9 mouse cellular contexts compared by ENCODE assay signal in genomic region chr7:144627606-144628333, GRCm38 (mm10). TPM values are rescaled to one million over a fixed set of nuclear protein-coding genes. Genes with fewer than 3 reads are reported as not detected.
DNase-seq lines count a peak whose midpoint lies in the region; ATAC-seq and TF ChIP-seq lines count a peak whose summit lies in the region.
"Had no signal": no experiment of that assay in that cellular context is flagged by ENCODE, and none has a peak within 500 bp of the region (broad histone marks: within the 10 kb centered on the region; RNA-seq: fewer than 3 reads in every experiment).

No protein-coding gene starts in this region.

- peak; percentile 62; the same call in 1 of the 2 replicates for ATAC-seq in embryonic facial prominence, embryonic 12.5 days (ENCODE audit: insufficient number of reproducible peaks, insufficient read depth, low FRiP score, low TSS enrichment)
- ATAC-seq in hindbrain, embryonic 12.5 days (ENCODE audit: low FRiP score) = peak; percentile 78
- peak; percentile 66 for ATAC-seq in midbrain, postnatal 0 days (ENCODE audit: low FRiP score)
- no peak for ATAC-seq in megakaryocyte, adult 5-6 weeks (ENCODE audit: poor library complexity, severe bottlenecking)

- no peaks in the 10 kb centered on the region for H3K27me3 ChIP-seq in embryonic facial prominence, embryonic 12.5 days
- peaks cover 31% of the 10 kb centered on the region for H3K27me3 ChIP-seq in hindbrain, embryonic 12.5 days
- H3K27me3 ChIP-seq in midbrain, postnatal 0 days (ENCODE audit: insufficient read depth, low read length) = no peaks in the 10 kb centered on the region

- DNase-seq in ES-E14 (ENCODE audit: low read depth, low spot score) (no peak), MN1 (ENCODE audit: low spot score) (no peak)
- DNase-seq in midbrain, postnatal 0 days (ENCODE audit: low spot score) = no peak
- DNase-seq in gastrocnemius, postnatal 14 days = no peak
- DNase-seq in left cerebral cortex, postnatal 14 days (ENCODE audit: low spot score in 2 of 2) = no peak
- DNase-seq: kidney, postnatal 14 days had no signal

- intact Hi-C loops in gastrocnemius, postnatal 14 days (cut with DNase I; ENCODE audit: low total_unique reads) = no loop called here
- intact Hi-C loops in left cerebral cortex, postnatal 14 days (cut with DNase I) = no loop called here

- in situ Hi-C loops in ES-E14 (cut with MboI; ENCODE audit: low sequenced_read_pairs in 2 of 2, unreplicated experiment in 2 of 2) = no loop called here

- TF ChIP-seq CTCF in midbrain, postnatal 0 days (IDR thresholded peaks at IDR 0.05) = no peak

- H3K9ac ChIP-seq in ES-E14 (ENCODE audit: insufficient read depth, low read depth, low read length, poor library complexity, severe bottlenecking) = no peak overlapping the region
- no peak overlapping the region for H3K9ac ChIP-seq in embryonic facial prominence, embryonic 12.5 days
- H3K9ac ChIP-seq in hindbrain, embryonic 12.5 days = no peak overlapping the region
- H3K9ac ChIP-seq in midbrain, postnatal 0 days (replicated peaks; ENCODE audit: low read length, poor library complexity, severe bottlenecking) = no peak overlapping the region

- no peak overlapping the region for H3K4me2 ChIP-seq in embryonic facial prominence, embryonic 12.5 days (replicated peaks)
- 0 out of 2 replicates have a peak overlapping the region, but pooled peaks have one; percentile 7 for H3K4me2 ChIP-seq in hindbrain, embryonic 12.5 days (replicated peaks)
- no peak overlapping the region for H3K4me2 ChIP-seq in midbrain, postnatal 0 days (ENCODE audit: low read depth, low read length, poor library complexity, severe bottlenecking)

- no peaks in the 10 kb centered on the region for H3K9me3 ChIP-seq in ES-E14 (ENCODE audit: control insufficient read depth, insufficient read depth, low read depth, low read length)
- H3K9me3 ChIP-seq in embryonic facial prominence, embryonic 12.5 days = no peaks in the 10 kb centered on the region
- H3K9me3 ChIP-seq in hindbrain, embryonic 12.5 days (replicated peaks) = no peaks in the 10 kb centered on the region
- H3K9me3 ChIP-seq in midbrain, postnatal 0 days (ENCODE audit: low read length) = no peaks in the 10 kb centered on the region

- peaks cover 8 to 13% of the 10 kb centered on the region in 2 experiments for H3K4me1 ChIP-seq in ES-E14 (ENCODE audit: control insufficient read depth in 2 of 2, insufficient read depth in 2 of 2, low read length in 2 of 2, poor library complexity in 1 of 2)
- peaks cover 19% of the 10 kb centered on the region; the same call in 1 of the 2 replicates for H3K4me1 ChIP-seq in embryonic facial prominence, embryonic 12.5 days
- peaks cover 31% of the 10 kb centered on the region for H3K4me1 ChIP-seq in hindbrain, embryonic 12.5 days
- H3K4me1 ChIP-seq in midbrain, postnatal 0 days (ENCODE audit: insufficient read depth, low read length) = no peaks in the 10 kb centered on the region

- no peaks in the 10 kb centered on the region for H3K36me3 ChIP-seq in ES-E14 (ENCODE audit: control insufficient read depth, insufficient read depth, low read length, poor library complexity, severe bottlenecking)
- H3K36me3 ChIP-seq in embryonic facial prominence, embryonic 12.5 days = no peaks in the 10 kb centered on the region
- H3K36me3 ChIP-seq in hindbrain, embryonic 12.5 days = no peaks in the 10 kb centered on the region
- no peaks in the 10 kb centered on the region for H3K36me3 ChIP-seq in midbrain, postnatal 0 days (ENCODE audit: insufficient read depth, low read length)

- H3K4me3 ChIP-seq in ES-E14 (ENCODE audit: insufficient read depth in 1 of 2, low read depth in 1 of 2, low read length in 2 of 2, poor library complexity in 1 of 2, severe bottlenecking in 1 of 2) = no peak overlapping the region
- H3K4me3 ChIP-seq in embryonic facial prominence, embryonic 12.5 days = no peak overlapping the region
- no peak overlapping the region for H3K4me3 ChIP-seq in hindbrain, embryonic 12.5 days
- H3K4me3 ChIP-seq in midbrain, postnatal 0 days (ENCODE audit: low read depth, low read length) = no peak overlapping the region

- 19% methylated on average over 13 of the region's 13 CpGs for WGBS in embryonic facial prominence, embryonic 12.5 days
- 12% methylated on average over 13 of the region's 13 CpGs for WGBS in hindbrain, embryonic 12.5 days
- WGBS in midbrain, postnatal 0 days = 20% methylated on average over 13 of the region's 13 CpGs

- H3K27ac ChIP-seq in ES-E14 (ENCODE audit: insufficient read depth, low read depth, low read length, poor library complexity, severe bottlenecking) = 0 out of 2 replicates have a peak overlapping the region, but pooled peaks have one; percentile 33
- H3K27ac ChIP-seq in embryonic facial prominence, embryonic 12.5 days = peak overlapping the region; percentile 37
- H3K27ac ChIP-seq in hindbrain, embryonic 12.5 days = peak overlapping the region; percentile 77
- H3K27ac ChIP-seq in midbrain, postnatal 0 days (ENCODE audit: low read depth, low read length) = peak overlapping the region; percentile 59

TF ChIP-seq in ES-E14, 5 proteins besides CTCF, POLR2A, EP300 and RAD21:
- no peak for TF ChIP-seq MAFK (IDR thresholded peaks at IDR 0.05; ENCODE audit: insufficient read depth, low read depth, low read length)
- TF ChIP-seq CHD2 (IDR thresholded peaks at IDR 0.05; ENCODE audit: low read depth, low read length) = no peak

RNA-seq across cellular contexts. Expression of gene Fadd, which starts 45.5 kb away (rescaled TPM):
- 2.3 and 2.9 TPM in 2 replicates for total RNA-seq in ES-E14 (2012; rRNA removed)
- polyA plus RNA-seq in embryonic facial prominence, embryonic 12.5 days (2016; fragmentation: Nextera tagmentation; extraction: Ambion mirVana) = 10.1 and 10.3 TPM in 2 replicates
- polyA plus RNA-seq in hindbrain, embryonic 12.5 days (2016; fragmentation: Nextera tagmentation; extraction: Ambion mirVana) = 7.4 and 7.7 TPM in 2 replicates
- total RNA-seq in midbrain, postnatal 0 days (2014; rRNA removed) = 2.3 and 2.6 TPM in 2 replicates
- 2.4 and 3.4 TPM in 2 replicates for polyA plus RNA-seq in midbrain, postnatal 0 days (2015; fragmentation: Nextera tagmentation; extraction: Ambion mirVana)
- total RNA-seq in gastrocnemius, postnatal 14 days (2021) = 1 to 10 TPM; 3.1 to 3.9 TPM
- total RNA-seq in left cerebral cortex, postnatal 14 days (2021) = 1 to 10 TPM; 2.0 to 2.3 TPM
- 7.4 and 7.5 TPM in 2 replicates for total RNA-seq in megakaryocyte, adult 5-6 weeks (2015)
- total RNA-seq in megakaryocyte, adult 5-6 weeks (2017) = 2.9 and 4.2 TPM in 2 replicates
